Mouse (Mus musculus) midbrain, embryonic 13.5 days (tissue): ENCODE results near the gene Serpinb6a. TPM values are rescaled to one million over a fixed set of nuclear protein-coding genes. Genes with fewer than 3 reads are reported as not detected.
A peak's percentile ranks its signal among the peaks of the same experiment; 100 is the strongest.

ENCODE experiments used
- ATAC-seq: fragments of 200-750 bp; cut with Nextera tagmentation; 2 replicates; pipeline ENCODE4 v1.8.0; 2017; ENCODE audit warnings: mild to moderate bottlenecking, moderate TSS enrichment, moderate library complexity
- H3K27ac ChIP-seq: fragments of 300-500 bp; sonication (generic); 2 replicates; pipeline ENCODE4 v1.5.1; 2015; ENCODE audit warnings: inconsistent platforms, mild to moderate bottlenecking, moderate library complexity
- H3K27me3 ChIP-seq: fragments of 300-500 bp; sonication (generic); 2 replicates; pipeline ENCODE4 v1.6.1; 2015; ENCODE audit warnings: mild to moderate bottlenecking, inconsistent platforms
- H3K36me3 ChIP-seq: fragments of 300-500 bp; sonication (generic); 2 replicates; pipeline ENCODE4 v1.6.1; 2015; ENCODE audit warnings: mild to moderate bottlenecking, inconsistent platforms
- H3K4me1 ChIP-seq: fragments of 300-500 bp; sonication (generic); replicated peaks from 2 replicates; pipeline ENCODE4 v1.6.1; 2015; ENCODE audit warnings: inconsistent platforms
- H3K4me2 ChIP-seq: fragments of 300-500 bp; sonication (generic); replicated peaks from 2 replicates; pipeline ENCODE4 v1.6.1; 2015; ENCODE audit warnings: moderate library complexity, mild to moderate bottlenecking, inconsistent platforms
- H3K4me3 ChIP-seq: fragments of 300-500 bp; sonication (generic); replicated peaks from 2 replicates; pipeline ENCODE4 v1.5.1; 2015; ENCODE audit warnings: mild to moderate bottlenecking, inconsistent platforms
- H3K9ac ChIP-seq: fragments of 300-500 bp; sonication (generic); replicated peaks from 2 replicates; pipeline ENCODE4 v1.6.1; 2015; ENCODE audit warnings: mild to moderate bottlenecking, inconsistent platforms
- H3K9me3 ChIP-seq: fragments of 300-500 bp; sonication (generic); 2 replicates; pipeline ENCODE4 v1.6.1; 2016; ENCODE audit warnings: mild to moderate bottlenecking, inconsistent platforms
- WGBS: fragments of 180-500 bp; shearing (Covaris S2); methylation state at CpG from one replicate; pipeline ENCODE4 v1.1.7; 2015; 5-methylcytosine and 5-hydroxymethylcytosine counted together
- polyA plus RNA-seq: library from polyadenylated mRNA; unstranded; fragments of >200 nt; fragmentation: Nextera tagmentation; extraction: Ambion mirVana; gene quantifications from 2 replicates; pipeline ENCODE4 v1.2.1, GENCODE M21; 2015

The Serpinb6a gene
- polyA plus RNA-seq, 1 experiment from 2014 or later: 29.5 TPM

GRCm38 (mm10) chr13:34037172-34038055 lies 34.8 kb upstream of the Serpinb6a start, which contains the start of gene Bphl:
TSS of gene Bphl (plus strand) at chr13:34037597.
- Histone ChIP-seq H3K4me2 (peak within 1 kb of the TSS; percentile 81), H3K36me3 (peaks cover 16% of the 10 kb centered on the region), H3K27me3 (no peaks in the 10 kb centered on the region), H3K9ac (peak within 1 kb of the TSS; percentile 91), H3K27ac (peak within 1 kb of the TSS; percentile 83), H3K4me3 (peak within 1 kb of the TSS; percentile 75), H3K4me1 (peaks cover 21% of the 10 kb centered on the region), H3K9me3 (no peaks in the 10 kb centered on the region)
- peak; percentile 97 for ATAC-seq
- WGBS: 1% methylated on average over 37 of the region's 37 CpGs

GRCm38 (mm10) chr13:34036726-34037125 lies 34.1 kb upstream of the Serpinb6a start:
- peaks cover 17% of the 10 kb centered on the region for H3K36me3 ChIP-seq
- peak overlapping the region; percentile 81; the same call in 1 of the 2 replicates for H3K4me2 ChIP-seq
- peaks cover 21% of the 10 kb centered on the region for H3K4me1 ChIP-seq
- peak overlapping the region; percentile 83; the same call in 1 of the 2 replicates for H3K27ac ChIP-seq
- ATAC-seq: peak; percentile 14
- WGBS: 74% methylated on average over 5 of the region's 5 CpGs
- H3K9me3 ChIP-seq: no peaks in the 10 kb centered on the region
- 0 out of 2 replicates have a peak overlapping the region, but pooled peaks have one; percentile 91 for H3K9ac ChIP-seq
- no peak overlapping the region for H3K4me3 ChIP-seq
- H3K27me3 ChIP-seq: no peaks in the 10 kb centered on the region

- 89% methylated on average over 3 of the region's 3 CpGs for WGBS
- no peak for ATAC-seq
Measured at GRCm38 (mm10) chr13:34035424-34035823, 32.8 kb upstream of the Serpinb6a start.

GRCm38 (mm10) chr13:34032041-34032440 lies 29.4 kb upstream of the Serpinb6a start:
- no peak overlapping the region for H3K4me3 ChIP-seq
- H3K9me3 ChIP-seq: no peaks in the 10 kb centered on the region

More at GRCm38 (mm10) chr13:34035424-34035823, 32.8 kb upstream of the Serpinb6a start:
- Histone ChIP-seq H3K27ac (no peak overlapping the region), H3K4me3 (no peak overlapping the region), H3K27me3 (no peaks in the 10 kb centered on the region), H3K9me3 (no peaks in the 10 kb centered on the region), H3K9ac (no peak overlapping the region), H3K4me2 (no peak overlapping the region), H3K36me3 (peaks cover 27% of the 10 kb centered on the region), H3K4me1 (peaks cover 21% of the 10 kb centered on the region)

GRCm38 (mm10) chr13:34021998-34022397 lies 19.4 kb upstream of the Serpinb6a start:
- Histone ChIP-seq H3K9me3 (no peaks in the 10 kb centered on the region), H3K4me1 (no peaks in the 10 kb centered on the region), H3K27me3 (no peaks in the 10 kb centered on the region), H3K4me2 (no peak overlapping the region), H3K9ac (no peak overlapping the region), H3K27ac (no peak overlapping the region), H3K36me3 (peaks cover 24% of the 10 kb centered on the region), H3K4me3 (no peak overlapping the region)
- WGBS: 89% methylated on average over 2 of the region's 2 CpGs
- no peak for ATAC-seq

More at GRCm38 (mm10) chr13:34032041-34032440, 29.4 kb upstream of the Serpinb6a start:
- WGBS: 69% methylated on average over 2 of the region's 2 CpGs
- no peak overlapping the region for H3K4me2 ChIP-seq
- peaks cover 4% of the 10 kb centered on the region for H3K4me1 ChIP-seq
- no peak for ATAC-seq
- no peak overlapping the region for H3K27ac ChIP-seq
- peaks cover 39% of the 10 kb centered on the region for H3K36me3 ChIP-seq
- H3K27me3 ChIP-seq: no peaks in the 10 kb centered on the region
- no peak overlapping the region for H3K9ac ChIP-seq

GRCm38 (mm10) chr13:34018521-34018920 lies 15.9 kb upstream of the Serpinb6a start:
- Histone ChIP-seq H3K27me3 (no peaks in the 10 kb centered on the region), H3K9me3 (no peaks in the 10 kb centered on the region), H3K27ac (no peak overlapping the region), H3K4me3 (no peak overlapping the region), H3K4me1 (no peaks in the 10 kb centered on the region), H3K4me2 (no peak overlapping the region), H3K9ac (no peak overlapping the region), H3K36me3 (peaks cover 52% of the 10 kb centered on the region)
- WGBS: 88% methylated on average over 1 of the region's 1 CpGs
- ATAC-seq: no peak

GRCm38 (mm10) chr13:34016927-34017569 lies 14.5 kb upstream of the Serpinb6a start:
- Histone ChIP-seq H3K27ac (no peak overlapping the region), H3K4me1 (no peaks in the 10 kb centered on the region), H3K9me3 (no peaks in the 10 kb centered on the region), H3K9ac (no peak overlapping the region), H3K4me3 (no peak overlapping the region), H3K36me3 (peaks cover 52% of the 10 kb centered on the region), H3K4me2 (no peak overlapping the region), H3K27me3 (no peaks in the 10 kb centered on the region)
- 94% methylated on average over 9 of the region's 9 CpGs for WGBS
- no peak for ATAC-seq

GRCm38 (mm10) chr13:34007234-34007633 lies 4.6 kb upstream of the Serpinb6a start:
- ATAC-seq: no peak

GRCm38 (mm10) chr13:34003058-34003457 lies 464 bp upstream of the Serpinb6a start:
- Histone ChIP-seq H3K4me2 (peak overlapping the region; percentile 60), H3K27ac (peak overlapping the region; percentile 89), H3K36me3 (no peaks in the 10 kb centered on the region), H3K4me3 (peak overlapping the region; percentile 83), H3K9ac (peak overlapping the region; percentile 87), H3K9me3 (no peaks in the 10 kb centered on the region), H3K4me1 (peaks cover 18% of the 10 kb centered on the region), H3K27me3 (no peaks in the 10 kb centered on the region)
- 11% methylated on average over 5 of the region's 5 CpGs for WGBS
- peak; percentile 12 for ATAC-seq

More at GRCm38 (mm10) chr13:34007234-34007633, 4.6 kb upstream of the Serpinb6a start:
- no peaks in the 10 kb centered on the region for H3K36me3 ChIP-seq
- H3K9ac ChIP-seq: no peak overlapping the region
- H3K4me2 ChIP-seq: no peak overlapping the region
- WGBS: 77% methylated on average over 2 of the region's 2 CpGs
- H3K4me3 ChIP-seq: no peak overlapping the region
- peaks cover 6% of the 10 kb centered on the region for H3K4me1 ChIP-seq
- no peaks in the 10 kb centered on the region for H3K9me3 ChIP-seq
- no peaks in the 10 kb centered on the region for H3K27me3 ChIP-seq
- H3K27ac ChIP-seq: no peak overlapping the region

GRCm38 (mm10) chr13:33995197-33995596 lies 7.4 kb downstream of the Serpinb6a start:
- no peaks in the 10 kb centered on the region for H3K9me3 ChIP-seq
- H3K27me3 ChIP-seq: no peaks in the 10 kb centered on the region
- H3K9ac ChIP-seq: no peak overlapping the region
- H3K4me2 ChIP-seq: no peak overlapping the region
- H3K27ac ChIP-seq: no peak overlapping the region
- no peaks in the 10 kb centered on the region for H3K4me1 ChIP-seq
- ATAC-seq: 0 out of 2 replicates have a peak, but pooled peaks have one; percentile 50
- H3K4me3 ChIP-seq: no peak overlapping the region
- 36% methylated on average over 1 of the region's 1 CpGs for WGBS
- H3K36me3 ChIP-seq: peaks cover 9% of the 10 kb centered on the region; the same call in 1 of the 2 replicates

GRCm38 (mm10) chr13:33989625-33990024 lies 13.0 kb downstream of the Serpinb6a start:
- Histone ChIP-seq H3K4me2 (no peak overlapping the region), H3K9me3 (no peaks in the 10 kb centered on the region), H3K9ac (no peak overlapping the region), H3K27me3 (no peaks in the 10 kb centered on the region), H3K27ac (no peak overlapping the region), H3K4me1 (no peaks in the 10 kb centered on the region), H3K36me3 (peaks cover 4% of the 10 kb centered on the region; the same call in 1 of the 2 replicates), H3K4me3 (no peak overlapping the region)
- ATAC-seq: no peak
- WGBS: 86% methylated on average over 5 of the region's 5 CpGs

GRCm38 (mm10) chr13:33966574-33966973 lies 36.0 kb downstream of the Serpinb6a start:
- Histone ChIP-seq H3K27me3 (no peaks in the 10 kb centered on the region), H3K4me2 (no peak overlapping the region), H3K4me3 (no peak overlapping the region), H3K27ac (no peak overlapping the region), H3K9ac (no peak overlapping the region), H3K36me3 (no peaks in the 10 kb centered on the region), H3K4me1 (peaks cover 15% of the 10 kb centered on the region), H3K9me3 (no peaks in the 10 kb centered on the region)
- ATAC-seq: no peak
